Mouse (Mus musculus) lung, postnatal 25 days (tissue): ENCODE data around the gene Fbxo24.

ENCODE experiments used
- DNase-seq: peaks from one replicate; pipeline ENCODE4 v3.0.0; 2022; ENCODE audit warnings: low spot score

Fbxo24 gene

GRCm38 (mm10) chr5:137628498-137629305, at the start of gene Fbxo24, which contains the start of the genes Lrch4 and Gm20605:
TSS of gene Fbxo24 (minus strand) at chr5:137629002.
TSS of gene Lrch4 (plus strand) at chr5:137629121.
TSS of gene Gm20605 (plus strand) at chr5:137629175.
- DNase-seq = peak; percentile 100

- DNase-seq = no peak
Measured at GRCm38 (mm10) chr5:137677859-137678258, 49.1 kb upstream of the Fbxo24 start.

- no peak for DNase-seq
Measured at GRCm38 (mm10) chr5:137674786-137675185, 46.0 kb upstream of the Fbxo24 start.

- DNase-seq = no peak
Measured at GRCm38 (mm10) chr5:137673015-137673414, 44.2 kb upstream of the Fbxo24 start.

- DNase-seq = no peak
Measured at GRCm38 (mm10) chr5:137672361-137672760, 43.6 kb upstream of the Fbxo24 start.

GRCm38 (mm10) chr5:137671443-137672240, 42.8 kb upstream of the Fbxo24 start:
- peak; percentile 75 for DNase-seq

GRCm38 (mm10) chr5:137670240-137670639, 41.4 kb upstream of the Fbxo24 start:
- DNase-seq = no peak

GRCm38 (mm10) chr5:137668971-137669370, 40.2 kb upstream of the Fbxo24 start:
- no peak for DNase-seq

- no peak for DNase-seq
Measured at GRCm38 (mm10) chr5:137663057-137663456, 34.3 kb upstream of the Fbxo24 start.

- peak; percentile 74 for DNase-seq
Measured at GRCm38 (mm10) chr5:137660064-137660688, 31.4 kb upstream of the Fbxo24 start.

GRCm38 (mm10) chr5:137656977-137657376, 28.2 kb upstream of the Fbxo24 start:
- DNase-seq = peak; percentile 84

- DNase-seq = no peak
Measured at GRCm38 (mm10) chr5:137654746-137655145, 25.9 kb upstream of the Fbxo24 start.

GRCm38 (mm10) chr5:137653366-137653765, 24.6 kb upstream of the Fbxo24 start:
- DNase-seq = no peak

GRCm38 (mm10) chr5:137652474-137652873, 23.7 kb upstream of the Fbxo24 start:
- DNase-seq = peak; percentile 74

- DNase-seq = no peak
Measured at GRCm38 (mm10) chr5:137649669-137650571, 21.1 kb upstream of the Fbxo24 start.

GRCm38 (mm10) chr5:137649251-137649650, 20.4 kb upstream of the Fbxo24 start:
- no peak for DNase-seq

- no peak for DNase-seq
Measured at GRCm38 (mm10) chr5:137647827-137648601, 19.2 kb upstream of the Fbxo24 start.

- peak; percentile 32 for DNase-seq
Measured at GRCm38 (mm10) chr5:137645652-137646091, 16.9 kb upstream of the Fbxo24 start, which contains the start of gene Irs3. TSS of gene Irs3 (minus strand) at chr5:137645714.

- DNase-seq = peak; percentile 28
Measured at GRCm38 (mm10) chr5:137645091-137645651, 16.4 kb upstream of the Fbxo24 start.

- no peak for DNase-seq
Measured at GRCm38 (mm10) chr5:137644484-137644883, 15.7 kb upstream of the Fbxo24 start.
